Mouse (Mus musculus): ENCODE data around the gene BC048403.

BC048403 gene

GRCm38 (mm10) chr10:121739548-121740505 is at the start of gene BC048403:
Gene BC048403, plus strand, starts transcription at chr10:121739937.
- peak; percentile 92 for DNase-seq

- peak; percentile 28 for DNase-seq
These were observed 46.7 kb upstream of the BC048403 start for GRCm38 (mm10) chr10:121692944-121693579.

- DNase-seq, result no peak
These were observed 45.2 kb upstream of the BC048403 start for GRCm38 (mm10) chr10:121694567-121694966.

- DNase-seq, result peak; percentile 63
These were observed 38.2 kb upstream of the BC048403 start for GRCm38 (mm10) chr10:121701296-121702248.

- no peak for DNase-seq
These were observed 36.1 kb upstream of the BC048403 start for GRCm38 (mm10) chr10:121703619-121704018.

- DNase-seq, result no peak
These were observed 34.9 kb upstream of the BC048403 start for GRCm38 (mm10) chr10:121704871-121705270.

- no peak for DNase-seq
These were observed 34.2 kb upstream of the BC048403 start for GRCm38 (mm10) chr10:121705399-121706163.

GRCm38 (mm10) chr10:121716862-121717261 is 22.9 kb upstream of the BC048403 start:
- no peak for DNase-seq

GRCm38 (mm10) chr10:121718896-121719585 is 20.7 kb upstream of the BC048403 start:
- DNase-seq, result no peak

GRCm38 (mm10) chr10:121720701-121721100 is 19.0 kb upstream of the BC048403 start:
- DNase-seq, result no peak

GRCm38 (mm10) chr10:121726505-121726904 is 13.2 kb upstream of the BC048403 start:
- DNase-seq, result no peak

GRCm38 (mm10) chr10:121727151-121727550 is 12.6 kb upstream of the BC048403 start:
- no peak for DNase-seq

GRCm38 (mm10) chr10:121728226-121728625 is 11.5 kb upstream of the BC048403 start:
- DNase-seq, result no peak

GRCm38 (mm10) chr10:121731048-121731725 is 8.6 kb upstream of the BC048403 start:
- no peak for DNase-seq

GRCm38 (mm10) chr10:121732542-121732941 is 7.2 kb upstream of the BC048403 start:
- DNase-seq, result no peak

- no peak for DNase-seq
These were observed 2.5 kb upstream of the BC048403 start for GRCm38 (mm10) chr10:121737256-121737655.

- no peak for DNase-seq
These were observed 2.6 kb downstream of the BC048403 start for GRCm38 (mm10) chr10:121742336-121742735.

GRCm38 (mm10) chr10:121750175-121750574 is 10.4 kb downstream of the BC048403 start:
- no peak for DNase-seq

- DNase-seq, result no peak
These were observed 14.5 kb downstream of the BC048403 start for GRCm38 (mm10) chr10:121754237-121754636.

- DNase-seq, result no peak
These were observed 16.1 kb downstream of the BC048403 start for GRCm38 (mm10) chr10:121755822-121756221.

- no peak for DNase-seq
These were observed 16.9 kb downstream of the BC048403 start for GRCm38 (mm10) chr10:121756677-121757076.

All from kidney, postnatal 14 days (tissue).